Mouse (Mus musculus): Measurements from ENCODE around the gene Slc5a4b. TPM values are rescaled to one million over a fixed set of nuclear protein-coding genes. Genes with fewer than 3 reads are reported as not detected.

Slc5a4b gene
- polyA plus RNA-seq (2016; fragmentation: Nextera tagmentation; extraction: Ambion mirVana) = not detected in 2 replicates

GRCm38 (mm10) chr10:76110861-76111260 lies at the start of gene Slc5a4b:
Gene Slc5a4b (minus strand): TSS chr10:76110961.
- Histone ChIP-seq H3K4me1 (no peaks in the 10 kb centered on the region; the same call in 1 of the 2 replicates), H3K9me3 (replicated peaks) (no peaks in the 10 kb centered on the region), H3K27me3 (ENCODE audit: low read depth, poor library complexity, severe bottlenecking) (no peaks in the 10 kb centered on the region), H3K4me3 (no peak within 1 kb of the TSS), H3K36me3 (no peaks in the 10 kb centered on the region), H3K27ac (replicated peaks) (no peak within 1 kb of the TSS)
- DNase-seq (ENCODE audit: low spot score) = no peak
- WGBS = 89% methylated on average over 4 of the region's 4 CpGs

- 81% methylated on average over 1 of the region's 1 CpGs for WGBS
- H3K9me3 ChIP-seq (replicated peaks) = no peaks in the 10 kb centered on the region
These were observed 47.2 kb upstream of the Slc5a4b start for GRCm38 (mm10) chr10:76158009-76158408.

GRCm38 (mm10) chr10:76157528-76157927 lies 46.8 kb upstream of the Slc5a4b start:
- 81% methylated on average over 5 of the region's 5 CpGs for WGBS
- H3K36me3 ChIP-seq = no peaks in the 10 kb centered on the region
- H3K9me3 ChIP-seq (replicated peaks) = no peaks in the 10 kb centered on the region
- no peaks in the 10 kb centered on the region for H3K4me1 ChIP-seq
- no peaks in the 10 kb centered on the region for H3K27me3 ChIP-seq (ENCODE audit: low read depth, poor library complexity, severe bottlenecking)
- no peak overlapping the region for H3K4me3 ChIP-seq
- H3K27ac ChIP-seq (replicated peaks) = no peak overlapping the region
- no peak for DNase-seq (ENCODE audit: low spot score)

More at GRCm38 (mm10) chr10:76158009-76158408, 47.2 kb upstream of the Slc5a4b start:
- Histone ChIP-seq H3K36me3 (no peaks in the 10 kb centered on the region), H3K27ac (replicated peaks) (no peak overlapping the region), H3K4me1 (no peaks in the 10 kb centered on the region), H3K27me3 (ENCODE audit: low read depth, poor library complexity, severe bottlenecking) (no peaks in the 10 kb centered on the region), H3K4me3 (no peak overlapping the region)
- DNase-seq (ENCODE audit: low spot score) = no peak

GRCm38 (mm10) chr10:76155911-76156310 lies 45.1 kb upstream of the Slc5a4b start:
- Histone ChIP-seq H3K4me1 (no peaks in the 10 kb centered on the region), H3K4me3 (no peak overlapping the region), H3K27ac (replicated peaks) (no peak overlapping the region), H3K36me3 (no peaks in the 10 kb centered on the region), H3K27me3 (ENCODE audit: low read depth, poor library complexity, severe bottlenecking) (no peaks in the 10 kb centered on the region), H3K9me3 (replicated peaks) (no peaks in the 10 kb centered on the region)
- 87% methylated on average over 7 of the region's 7 CpGs for WGBS
- no peak for DNase-seq (ENCODE audit: low spot score)

- Histone ChIP-seq H3K36me3 (no peaks in the 10 kb centered on the region), H3K4me3 (no peak within 1 kb of the TSS), H3K9me3 (replicated peaks) (no peaks in the 10 kb centered on the region), H3K27me3 (ENCODE audit: low read depth, poor library complexity, severe bottlenecking) (no peaks in the 10 kb centered on the region), H3K4me1 (no peaks in the 10 kb centered on the region), H3K27ac (replicated peaks) (no peak within 1 kb of the TSS)
- WGBS = 88% methylated on average over 5 of the region's 5 CpGs
- no peak for DNase-seq (ENCODE audit: low spot score)
These were observed 36.5 kb upstream of the Slc5a4b start, which contains the start of gene Slc5a4a for GRCm38 (mm10) chr10:76147278-76147677. Gene Slc5a4a (plus strand): TSS chr10:76147451.

GRCm38 (mm10) chr10:76146846-76147245 lies 36.1 kb upstream of the Slc5a4b start:
- Histone ChIP-seq H3K4me1 (no peaks in the 10 kb centered on the region), H3K4me3 (no peak overlapping the region), H3K27ac (replicated peaks) (no peak overlapping the region), H3K9me3 (replicated peaks) (no peaks in the 10 kb centered on the region), H3K36me3 (no peaks in the 10 kb centered on the region), H3K27me3 (ENCODE audit: low read depth, poor library complexity, severe bottlenecking) (no peaks in the 10 kb centered on the region)
- DNase-seq (ENCODE audit: low spot score) = no peak
- WGBS = 83% methylated on average over 8 of the region's 8 CpGs

GRCm38 (mm10) chr10:76136318-76136717 lies 25.6 kb upstream of the Slc5a4b start:
- Histone ChIP-seq H3K36me3 (no peaks in the 10 kb centered on the region), H3K9me3 (replicated peaks) (no peaks in the 10 kb centered on the region), H3K27me3 (ENCODE audit: low read depth, poor library complexity, severe bottlenecking) (no peaks in the 10 kb centered on the region), H3K4me1 (no peaks in the 10 kb centered on the region), H3K27ac (replicated peaks) (no peak overlapping the region), H3K4me3 (no peak overlapping the region)
- no peak for DNase-seq (ENCODE audit: low spot score)
- WGBS = 76% methylated on average over 2 of the region's 2 CpGs

GRCm38 (mm10) chr10:76132506-76132905 lies 21.7 kb upstream of the Slc5a4b start:
- no peaks in the 10 kb centered on the region for H3K4me1 ChIP-seq
- DNase-seq (ENCODE audit: low spot score) = no peak
- no peaks in the 10 kb centered on the region for H3K27me3 ChIP-seq (ENCODE audit: low read depth, poor library complexity, severe bottlenecking)
- no peak overlapping the region for H3K4me3 ChIP-seq
- H3K36me3 ChIP-seq = no peaks in the 10 kb centered on the region
- H3K27ac ChIP-seq (replicated peaks) = no peak overlapping the region
- H3K9me3 ChIP-seq (replicated peaks) = no peaks in the 10 kb centered on the region
- 80% methylated on average over 4 of the region's 4 CpGs for WGBS

- WGBS = 86% methylated on average over 5 of the region's 5 CpGs
- peaks cover 4% of the 10 kb centered on the region; the same call in 1 of the 2 replicates for H3K4me1 ChIP-seq
These were observed 10.7 kb upstream of the Slc5a4b start for GRCm38 (mm10) chr10:76121495-76121894.

GRCm38 (mm10) chr10:76120124-76120711 lies 9.5 kb upstream of the Slc5a4b start:
- no peaks in the 10 kb centered on the region for H3K9me3 ChIP-seq (replicated peaks)
- peaks cover 4% of the 10 kb centered on the region; the same call in 1 of the 2 replicates for H3K4me1 ChIP-seq
- no peak overlapping the region for H3K4me3 ChIP-seq
- WGBS = 72% methylated on average over 4 of the region's 4 CpGs
- no peak for DNase-seq (ENCODE audit: low spot score)
- H3K27me3 ChIP-seq (ENCODE audit: low read depth, poor library complexity, severe bottlenecking) = no peaks in the 10 kb centered on the region
- H3K27ac ChIP-seq (replicated peaks) = no peak overlapping the region
- H3K36me3 ChIP-seq = no peaks in the 10 kb centered on the region

More at GRCm38 (mm10) chr10:76121495-76121894, 10.7 kb upstream of the Slc5a4b start:
- Histone ChIP-seq H3K27ac (replicated peaks) (no peak overlapping the region), H3K9me3 (replicated peaks) (no peaks in the 10 kb centered on the region), H3K27me3 (ENCODE audit: low read depth, poor library complexity, severe bottlenecking) (no peaks in the 10 kb centered on the region), H3K4me3 (no peak overlapping the region), H3K36me3 (no peaks in the 10 kb centered on the region)
- DNase-seq (ENCODE audit: low spot score) = no peak

GRCm38 (mm10) chr10:76118741-76119140 lies 8.0 kb upstream of the Slc5a4b start:
- Histone ChIP-seq H3K9me3 (replicated peaks) (no peaks in the 10 kb centered on the region), H3K27me3 (ENCODE audit: low read depth, poor library complexity, severe bottlenecking) (no peaks in the 10 kb centered on the region), H3K36me3 (no peaks in the 10 kb centered on the region), H3K4me3 (no peak overlapping the region), H3K27ac (replicated peaks) (no peak overlapping the region), H3K4me1 (peaks cover 4% of the 10 kb centered on the region; the same call in 1 of the 2 replicates)
- WGBS = 13% methylated on average over 1 of the region's 1 CpGs
- peak; percentile 31 for DNase-seq (ENCODE audit: low spot score)

- no peaks in the 10 kb centered on the region for H3K36me3 ChIP-seq
- no peaks in the 10 kb centered on the region for H3K9me3 ChIP-seq (replicated peaks)
- 28% methylated on average over 5 of the region's 5 CpGs for WGBS
- H3K4me1 ChIP-seq = peaks cover 4% of the 10 kb centered on the region; the same call in 1 of the 2 replicates
- no peak overlapping the region for H3K27ac ChIP-seq (replicated peaks)
- no peak overlapping the region for H3K4me3 ChIP-seq
- peak; percentile 56 for DNase-seq (ENCODE audit: low spot score)
- H3K27me3 ChIP-seq (ENCODE audit: low read depth, poor library complexity, severe bottlenecking) = no peaks in the 10 kb centered on the region
These were observed 7.2 kb upstream of the Slc5a4b start for GRCm38 (mm10) chr10:76117966-76118365.

GRCm38 (mm10) chr10:76097368-76097767 lies 13.4 kb downstream of the Slc5a4b start:
- no peaks in the 10 kb centered on the region for H3K36me3 ChIP-seq
- 84% methylated on average over 9 of the region's 9 CpGs for WGBS
- DNase-seq (ENCODE audit: low spot score) = no peak
- no peak overlapping the region for H3K4me3 ChIP-seq
- no peaks in the 10 kb centered on the region for H3K4me1 ChIP-seq
- H3K27me3 ChIP-seq (ENCODE audit: low read depth, poor library complexity, severe bottlenecking) = no peaks in the 10 kb centered on the region
- H3K27ac ChIP-seq (replicated peaks) = no peak overlapping the region
- no peaks in the 10 kb centered on the region for H3K9me3 ChIP-seq (replicated peaks)
